Mouse (Mus musculus) retina, postnatal 1 day (tissue): Measurements from ENCODE around the gene Cdkn2a.

Experiments used
- DNase-seq: peaks from one replicate; pipeline ENCODE4 v3.0.0-alpha.2; 2012

Cdkn2a gene

GRCm38 (mm10) chr4:89294486-89295440, at the start of gene Cdkn2a:
TSS of gene Cdkn2a (minus strand) at chr4:89294653.
- DNase-seq = peak; percentile 92

GRCm38 (mm10) chr4:89313461-89313860, 19.0 kb upstream of the Cdkn2a start:
- DNase-seq = no peak

DNA sequence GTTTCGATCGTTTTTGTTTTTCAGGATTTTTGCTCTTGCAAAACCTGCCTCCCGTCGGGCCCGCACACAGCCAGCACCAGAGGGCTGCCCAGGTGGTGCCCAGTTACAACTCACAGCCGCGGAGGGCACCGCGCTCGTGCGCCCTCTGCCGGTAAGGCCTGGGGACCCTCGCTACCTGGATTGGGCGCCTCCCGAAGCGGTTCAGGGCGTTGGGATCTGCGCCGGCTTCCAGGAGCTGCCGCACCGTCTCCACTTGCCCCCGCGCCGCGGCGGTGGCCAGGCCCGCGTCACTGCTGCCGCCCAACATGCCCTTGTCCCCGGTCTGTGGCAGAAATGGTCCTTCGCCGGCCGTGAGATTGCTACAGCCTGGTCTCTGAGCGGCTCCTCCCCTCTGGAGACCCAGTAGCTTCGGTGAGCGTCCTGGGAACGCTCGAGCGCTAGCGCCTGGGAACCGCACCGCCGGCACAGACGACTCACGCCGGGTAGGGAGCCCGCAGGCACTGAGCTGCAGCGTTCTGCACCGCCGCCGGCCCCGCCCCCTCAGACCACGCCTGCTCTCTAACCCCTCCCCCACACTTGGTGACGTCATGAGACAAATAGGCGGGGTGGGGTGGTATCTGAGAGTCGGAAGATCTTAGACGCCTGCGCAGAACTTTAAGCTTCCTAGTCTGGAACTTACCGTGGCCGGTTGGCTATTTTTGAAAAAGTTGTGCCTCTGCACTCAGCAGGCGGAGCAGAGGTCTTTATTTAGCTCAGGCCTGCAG, 16.2 kb upstream of the Cdkn2a start, which contains the start of gene Cdkn2b:
TSS of gene Cdkn2b (minus strand) at position 549 of the 764 bp plus-strand sequence.
- DNase-seq = peak; percentile 90

DNA sequence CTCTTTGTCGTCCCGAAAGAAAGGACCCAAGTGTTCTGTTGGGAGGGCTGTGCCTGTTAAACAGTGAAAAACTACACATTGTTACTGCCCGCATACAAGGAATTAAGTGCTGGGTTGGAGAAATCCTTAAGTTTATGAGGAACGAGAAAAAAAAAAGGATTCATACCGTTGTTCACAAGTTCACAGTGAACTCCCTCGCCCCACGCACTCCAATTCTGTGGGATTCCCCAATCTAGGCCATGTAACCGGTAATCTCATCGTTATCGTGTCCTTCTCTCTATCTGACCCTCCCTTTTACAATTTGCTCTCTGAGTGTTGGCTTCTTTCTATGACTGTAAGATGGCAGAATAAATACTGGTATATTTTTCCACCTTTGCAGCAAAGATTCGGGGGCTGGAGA, 15.5 kb upstream of the Cdkn2a start:
- DNase-seq = no peak

DNA sequence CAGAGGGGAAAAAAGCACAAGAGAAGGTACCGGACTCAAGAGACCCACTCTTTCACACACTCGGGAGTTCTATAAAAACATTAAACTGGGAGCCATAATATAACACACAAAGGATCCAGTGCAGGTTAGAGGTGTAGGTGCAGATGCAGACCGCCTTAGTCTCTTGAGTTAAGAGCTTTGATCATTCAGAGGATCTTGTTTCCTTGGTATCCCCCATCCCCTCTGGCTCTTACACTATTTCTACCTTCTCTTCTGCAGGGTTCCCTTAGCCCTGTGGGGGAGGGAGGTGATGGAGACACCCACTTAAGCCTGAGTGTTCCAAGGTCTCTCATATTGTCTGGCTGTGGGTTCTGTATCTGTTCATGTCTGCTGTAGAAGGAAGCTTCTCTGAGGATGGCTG, 13.5 kb upstream of the Cdkn2a start:
- DNase-seq = no peak

DNA sequence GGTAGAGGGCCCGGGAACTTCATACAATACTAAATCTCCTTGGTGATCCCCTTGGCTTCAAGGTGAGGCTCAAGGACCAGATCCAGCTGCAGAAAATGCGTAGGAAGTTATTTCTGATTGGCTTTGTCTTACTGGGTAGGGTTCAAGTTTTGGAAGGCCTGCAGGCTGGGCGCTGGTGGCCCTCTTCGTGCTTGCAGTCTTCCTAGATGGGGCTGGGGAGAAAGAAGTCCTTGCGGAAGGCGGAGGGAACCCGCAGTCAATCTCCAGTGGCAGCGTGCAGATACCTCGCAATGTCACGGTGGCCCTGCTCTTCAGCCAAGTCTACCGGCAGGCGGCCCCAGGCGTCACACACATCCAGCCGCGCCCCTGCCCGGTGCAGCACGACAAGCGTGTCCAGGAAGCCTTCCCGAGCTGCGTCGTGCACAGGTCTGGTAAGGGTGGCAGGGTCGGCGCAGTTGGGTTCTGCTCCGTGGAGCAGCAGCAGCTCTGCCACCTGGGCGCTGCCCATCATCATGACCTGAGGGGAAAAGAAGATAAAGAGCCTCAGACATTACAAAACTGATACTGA, 12.4 kb upstream of the Cdkn2a start:
- DNase-seq = no peak

DNA sequence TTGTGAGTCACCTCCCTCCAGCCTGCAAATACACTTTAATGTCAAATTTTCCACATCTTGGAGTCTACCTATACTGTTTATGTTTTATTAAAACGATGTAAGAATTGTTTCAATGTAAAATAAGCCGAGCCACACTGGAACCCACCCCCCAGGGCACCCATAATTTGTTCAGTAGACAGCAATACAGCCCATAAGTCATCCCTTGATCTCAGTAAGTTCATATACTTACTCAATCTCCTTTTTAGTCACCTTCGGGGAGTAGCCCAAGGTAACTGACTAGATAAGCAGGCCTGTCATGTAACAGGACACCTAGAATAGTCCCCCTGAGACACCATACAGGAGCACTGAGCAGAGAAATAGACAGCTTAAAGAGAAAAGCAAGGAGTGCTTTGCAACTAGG, 11.2 kb upstream of the Cdkn2a start:
- no peak for DNase-seq

GRCm38 (mm10) chr4:89303281-89303995, 9.0 kb upstream of the Cdkn2a start:
- peak; percentile 59 for DNase-seq

DNA sequence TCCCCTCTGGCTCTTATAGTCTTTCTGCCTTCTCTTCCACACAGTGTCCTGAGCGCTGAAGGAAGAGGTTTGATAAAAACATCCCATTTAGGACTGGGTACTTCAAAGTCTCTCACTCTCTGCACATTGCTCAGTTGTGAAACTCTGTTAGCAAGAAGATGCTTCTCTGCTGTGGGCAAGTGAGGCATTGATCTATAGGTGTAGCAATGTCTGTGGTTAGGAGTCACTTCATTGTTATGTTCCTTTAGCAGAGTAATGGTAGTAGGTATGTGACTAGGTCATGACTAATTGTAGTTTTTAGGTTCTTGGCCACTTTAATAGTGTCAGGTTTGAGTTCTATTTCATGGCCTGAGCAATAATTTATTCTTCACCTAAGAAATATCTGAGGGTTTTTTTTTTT, 7.7 kb upstream of the Cdkn2a start:
- DNase-seq = no peak

DNA sequence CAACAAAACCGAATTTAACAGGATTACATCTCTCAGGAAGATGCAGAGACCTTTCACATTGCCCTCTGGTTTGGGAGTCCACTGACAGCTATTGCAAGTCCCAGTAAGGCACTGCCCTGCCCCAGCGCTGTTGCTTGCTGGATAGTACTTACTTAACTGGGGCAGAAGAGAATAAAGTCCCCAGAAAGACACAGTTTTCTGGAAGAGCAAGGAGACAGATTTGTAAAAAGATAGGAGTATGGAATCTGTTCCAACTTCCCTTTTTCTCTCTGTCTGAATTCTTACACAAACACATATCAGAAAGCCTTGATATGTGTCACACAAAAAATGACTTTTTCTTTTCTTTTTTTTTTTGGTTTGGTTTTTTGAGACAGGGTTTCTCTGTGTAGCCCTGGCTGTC, 5.3 kb upstream of the Cdkn2a start:
- no peak for DNase-seq

GRCm38 (mm10) chr4:89295441-89296220, 1.2 kb upstream of the Cdkn2a start:
- DNase-seq = peak; percentile 54

- DNase-seq = no peak
Observed at GRCm38 (mm10) chr4:89294091-89294485, 365 bp downstream of the Cdkn2a start.

- no peak for DNase-seq
Observed at GRCm38 (mm10) chr4:89293516-89293915, 937 bp downstream of the Cdkn2a start.

GRCm38 (mm10) chr4:89289028-89289427, 5.4 kb downstream of the Cdkn2a start:
- no peak for DNase-seq

GRCm38 (mm10) chr4:89286566-89286965, 7.9 kb downstream of the Cdkn2a start:
- DNase-seq = no peak

- no peak for DNase-seq
Observed at GRCm38 (mm10) chr4:89285688-89286087, 8.8 kb downstream of the Cdkn2a start.

GRCm38 (mm10) chr4:89282661-89283060, 11.8 kb downstream of the Cdkn2a start:
- DNase-seq = no peak

DNA sequence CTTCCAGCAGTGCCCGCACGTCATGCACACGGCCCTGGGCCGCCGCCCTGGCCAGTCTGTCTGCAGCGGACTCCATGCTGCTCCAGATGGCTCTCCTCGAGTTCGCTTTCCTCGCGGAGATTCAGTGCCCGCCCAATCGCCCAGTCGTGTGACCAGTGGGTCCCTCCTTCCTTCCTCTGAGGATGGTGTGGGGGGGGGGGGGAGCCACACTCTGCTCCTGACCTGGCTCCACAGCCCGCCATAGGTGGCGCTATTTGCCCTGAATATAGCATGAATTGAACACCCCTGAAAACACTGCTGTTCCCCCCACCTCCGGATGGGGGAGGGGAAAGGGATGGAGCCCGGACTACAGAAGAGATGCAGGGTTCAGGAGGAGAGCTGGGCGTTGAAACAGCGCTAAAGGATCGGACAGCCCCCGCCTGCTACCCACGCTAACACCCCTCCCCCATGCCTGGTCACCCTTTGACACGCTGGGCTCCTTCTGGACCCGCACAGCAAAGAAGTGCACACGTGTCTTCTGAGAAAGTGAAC, 12.4 kb downstream of the Cdkn2a start:
- peak; percentile 83 for DNase-seq

- no peak for DNase-seq
Observed at GRCm38 (mm10) chr4:89281236-89281635, 13.2 kb downstream of the Cdkn2a start.

GRCm38 (mm10) chr4:89279641-89280040, 14.8 kb downstream of the Cdkn2a start:
- no peak for DNase-seq

DNA sequence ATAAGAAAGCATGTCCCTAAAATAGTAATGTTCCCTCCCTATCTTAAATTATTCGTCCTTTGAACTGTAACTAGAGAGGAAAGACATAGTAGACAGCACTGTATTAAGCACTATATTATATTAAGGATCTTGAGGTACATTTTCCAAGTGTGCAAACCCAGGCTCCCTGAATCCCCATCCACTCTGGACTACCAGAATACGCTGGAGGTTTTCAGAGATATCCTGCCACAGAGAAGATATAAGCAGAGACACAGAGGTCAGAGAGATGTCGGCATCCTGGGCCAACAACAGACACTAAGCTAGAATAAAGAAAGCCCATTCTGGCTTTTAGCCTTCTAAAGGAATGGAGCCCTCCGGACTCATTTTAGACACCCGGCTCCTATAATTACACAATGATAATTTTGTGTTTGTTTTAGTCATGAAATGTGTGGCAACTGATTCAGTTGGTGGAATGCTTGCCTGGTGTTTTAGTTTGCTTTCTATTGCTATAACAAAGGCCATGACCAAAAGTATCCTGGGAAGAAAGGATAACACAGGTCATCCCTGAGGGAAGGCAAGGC, 17.0 kb downstream of the Cdkn2a start:
- DNase-seq = no peak
